Mouse (Mus musculus) neutrophil, adult 83 days (primary cell): ENCODE measurements around the gene Galnt15. TPM values are rescaled to one million over a fixed set of nuclear protein-coding genes. Genes with fewer than 3 reads are reported as not detected.

ENCODE experiments used
- total RNA-seq, 2 experiments: library from RNA; stranded (reverse); gene quantifications; one replicate each; pipeline ENCODE4 v1.2.4; 2023

Galnt15 gene
- not detected for total RNA-seq

GRCm38 (mm10) chr14:32028681-32029091, at the start of gene Galnt15:
Gene Galnt15 (plus strand): TSS chr14:32028989.

GRCm38 (mm10) chr14:32084761-32085485, 56.1 kb downstream of the Galnt15 start, which contains the start of gene Oxnad1:
Gene Oxnad1 (plus strand): TSS chr14:32085374.

DNA sequence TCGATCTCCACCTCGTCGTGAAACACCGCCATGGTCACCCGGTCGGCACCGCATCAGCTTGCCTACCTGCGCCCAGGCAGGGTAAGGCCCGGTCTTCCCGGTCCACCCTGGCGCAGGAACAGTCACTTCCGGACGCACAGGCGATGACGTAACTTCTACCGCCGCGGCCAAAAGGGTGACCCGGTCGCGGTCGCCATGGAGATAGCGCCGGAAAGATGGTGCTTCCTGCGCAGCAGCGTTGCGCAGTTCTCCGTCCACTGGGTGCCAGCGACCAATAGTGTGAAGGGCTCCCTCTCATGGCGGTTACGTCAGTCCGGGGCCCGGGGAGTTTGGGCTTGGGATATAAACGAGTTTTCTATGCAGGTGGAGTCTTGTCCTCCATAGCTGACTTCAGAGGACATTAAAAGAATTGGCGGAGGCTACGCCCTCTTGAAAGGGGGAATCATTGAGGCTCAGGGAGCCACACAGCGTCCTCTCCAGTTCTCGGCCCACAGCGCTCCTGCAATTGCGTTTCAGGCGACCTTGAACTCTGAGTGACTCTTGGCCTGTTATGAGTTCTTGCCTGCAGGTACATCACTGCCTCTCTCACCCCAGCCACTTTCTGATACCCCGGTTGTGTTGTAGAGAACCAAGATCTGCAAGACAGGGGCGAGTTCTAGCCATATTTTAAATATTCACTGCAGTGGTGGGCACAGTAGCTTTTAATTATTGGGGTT, 56.9 kb downstream of the Galnt15 start, which contains the start of gene Dph3:
TSS of gene Dph3 (minus strand) at position 244 of the 716 bp plus-strand sequence.

Other genes with a start within 250 kb of the Galnt15 start
- gene Ankrd28, start 198.3 kb upstream of the Galnt15 start, total RNA-seq: 10 to 100 TPM; 72.5 to 81.7 TPM
- 1 to 10 TPM; 5.5 to 8.8 TPM for gene Oxnad1, start 56.4 kb downstream of the Galnt15 start, total RNA-seq
- 10 to 100 TPM; 68.3 to 74.1 TPM for gene Dph3, start 56.7 kb downstream of the Galnt15 start, total RNA-seq
- gene Msmb, start 113.0 kb downstream of the Galnt15 start, total RNA-seq: not detected
- gene Ncoa4, start 130.9 kb downstream of the Galnt15 start, total RNA-seq: 100 to 1,000 TPM; 177 to 186 TPM
- 10 to 100 TPM; 36.5 to 61.3 TPM for gene Timm23, start 172.9 kb downstream of the Galnt15 start, total RNA-seq
- 10 to 100 TPM; 30.9 to 40.2 TPM for gene Parg, start 173.0 kb downstream of the Galnt15 start, total RNA-seq